Mouse (Mus musculus): ENCODE data around the gene Farp1.

- no peak for TF ChIP-seq POLR2A (IDR thresholded peaks at IDR 0.05; ENCODE audit: borderline replicate concordance, extremely low read depth, insufficient read depth, insufficient read length, poor library complexity, severe bottlenecking)
- TF ChIP-seq CTCF (IDR thresholded peaks at IDR 0.05; ENCODE audit: borderline replicate concordance, extremely low read depth, insufficient read depth, insufficient read length) = no peak
Measured at GRCm38 (mm10) chr14:121231232-121231631, 196.2 kb downstream of the Farp1 start.
